Mouse (Mus musculus) retina, postnatal 7 days (tissue): ENCODE measurements at regions not wholly inside any gene's neighbourhood (a gene's known extent, or its start where the extent isn't known, plus 50 kb on each side); places are given as distances from the start of the nearest gene placed in this dataset.

ENCODE experiments used
- DNase-seq: peaks from one replicate; pipeline ENCODE4 v3.0.0-alpha.2; 2012; ENCODE audit warnings: low read depth, low spot score

DNA sequence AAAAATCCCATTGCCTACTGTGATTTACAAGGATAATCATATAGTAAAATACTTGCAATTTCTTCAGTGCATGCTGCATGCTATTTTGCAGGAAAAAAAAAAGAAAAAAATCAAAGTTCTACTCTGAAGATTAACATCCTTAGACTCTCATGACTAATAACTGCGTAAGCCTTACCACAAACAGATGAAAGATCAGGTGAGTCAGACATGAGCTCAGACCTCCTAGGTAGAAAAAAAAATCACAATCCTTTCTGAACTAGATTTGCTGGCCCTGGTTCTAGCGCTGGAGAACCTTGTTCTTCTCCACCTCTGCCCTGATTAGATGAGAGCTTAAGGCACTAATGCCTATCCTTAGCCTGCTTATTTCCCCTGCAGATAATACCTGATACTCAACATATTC is 96.1 kb upstream of the Snap25 start:
- DNase-seq, result no peak

DNA sequence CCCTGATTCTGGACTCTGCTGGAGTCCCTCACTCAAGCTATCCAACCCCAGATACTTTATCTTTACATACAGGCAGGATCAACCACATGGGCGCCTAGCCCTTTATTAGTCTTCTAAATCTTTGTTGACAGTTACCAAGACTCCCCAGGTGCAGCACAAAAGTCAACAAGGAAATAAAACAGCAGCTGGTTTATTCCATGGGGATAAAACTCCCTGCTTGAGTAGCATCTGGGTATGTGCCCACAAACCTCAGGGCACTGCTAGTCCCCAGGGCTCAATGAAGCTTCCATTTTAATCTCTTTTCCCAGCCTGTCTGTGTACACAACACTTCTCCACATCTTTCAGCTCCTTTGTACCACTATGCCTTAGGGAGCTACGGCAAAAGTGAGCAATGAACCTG is 95.1 kb upstream of the Snap25 start:
- no peak for DNase-seq

DNA sequence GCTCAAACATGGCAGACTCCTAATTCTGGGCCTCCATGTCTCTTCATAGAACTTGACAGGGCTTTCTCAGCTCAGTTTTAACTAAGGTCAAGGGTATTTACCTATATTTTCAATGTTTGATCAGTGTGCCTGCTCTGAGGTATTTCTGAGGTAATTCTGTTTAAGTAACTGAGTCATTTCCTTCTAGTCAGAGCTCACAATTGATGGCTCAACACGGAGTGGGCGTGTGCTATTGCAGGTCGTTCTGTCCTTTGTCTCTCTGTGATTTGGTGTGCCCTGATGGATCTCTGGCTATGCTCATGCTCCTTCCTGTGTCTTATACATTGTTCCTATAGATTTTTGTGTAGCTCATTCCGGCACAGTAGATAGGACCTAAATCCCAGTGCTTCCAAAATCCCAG is 92.9 kb upstream of the Snap25 start:
- no peak for DNase-seq

DNA sequence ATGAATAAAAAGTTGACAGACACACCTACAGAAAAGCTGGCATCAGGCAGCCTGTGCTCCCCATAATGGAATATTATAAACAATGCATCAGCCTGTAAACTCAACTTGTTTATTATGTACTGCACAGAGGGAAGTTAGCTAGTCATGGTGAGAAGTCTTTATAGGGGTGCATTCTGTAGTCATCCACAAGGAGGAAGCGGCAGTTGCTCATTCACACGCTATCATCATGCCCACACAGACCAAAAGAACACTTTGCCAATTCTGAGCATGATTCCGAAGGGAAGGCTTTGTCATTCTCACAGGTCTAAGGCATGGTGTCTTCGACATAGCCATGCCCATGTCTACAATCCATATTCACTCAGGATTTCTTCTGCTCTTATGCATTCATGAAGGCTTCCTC is 92.3 kb upstream of the Snap25 start:
- DNase-seq, result no peak

DNA sequence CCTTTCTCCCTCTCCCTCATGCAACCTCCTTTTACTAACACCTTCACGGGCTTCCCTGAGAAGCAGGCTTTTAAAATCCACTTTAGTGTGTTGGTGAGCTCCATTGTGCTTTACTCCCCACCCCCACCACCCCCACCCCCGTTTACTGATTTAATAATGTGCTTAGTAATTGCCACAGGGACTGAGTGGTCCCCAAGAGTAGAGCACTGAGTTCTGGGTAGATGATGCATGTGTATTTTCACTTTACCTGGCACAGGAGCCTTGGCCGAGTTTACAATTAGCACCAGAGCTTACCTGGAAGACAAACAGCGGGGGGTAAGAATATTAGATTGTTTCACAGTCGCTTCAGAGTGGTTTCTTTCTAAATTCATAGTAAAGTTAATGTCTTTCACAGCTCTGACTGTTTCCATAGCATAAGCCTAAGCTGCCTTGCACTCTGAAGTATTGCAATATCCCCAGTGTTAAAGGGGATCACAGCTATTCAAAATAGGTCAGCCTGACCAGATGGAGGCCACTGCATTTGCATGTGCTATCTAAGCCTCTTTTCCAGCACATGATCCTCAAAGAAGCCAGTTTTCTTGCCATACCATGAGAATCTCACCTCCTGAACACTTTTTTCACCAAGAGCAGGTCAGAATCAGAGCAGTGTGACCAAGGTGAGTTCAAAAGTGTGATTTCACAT is 89.3 kb upstream of the Snap25 start:
- DNase-seq, result peak; percentile 71

DNA sequence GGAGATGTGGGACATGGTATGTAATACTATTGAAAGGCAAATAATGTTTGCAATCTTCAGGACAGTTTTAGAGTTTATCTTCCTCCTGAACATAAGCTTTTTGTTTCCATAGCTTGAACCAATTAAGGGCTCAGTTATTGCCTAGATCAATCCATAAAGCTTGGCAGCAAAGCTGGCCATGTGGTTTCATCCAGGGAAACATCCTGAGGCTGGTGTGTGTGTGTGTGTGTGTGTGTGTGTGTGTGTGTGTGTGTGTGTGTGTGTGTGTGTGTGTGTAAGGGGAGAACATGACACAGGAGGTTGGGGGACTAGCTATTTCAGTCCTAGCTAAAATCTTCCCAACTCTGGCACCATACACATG is 88.8 kb upstream of the Snap25 start:
- no peak for DNase-seq

DNA sequence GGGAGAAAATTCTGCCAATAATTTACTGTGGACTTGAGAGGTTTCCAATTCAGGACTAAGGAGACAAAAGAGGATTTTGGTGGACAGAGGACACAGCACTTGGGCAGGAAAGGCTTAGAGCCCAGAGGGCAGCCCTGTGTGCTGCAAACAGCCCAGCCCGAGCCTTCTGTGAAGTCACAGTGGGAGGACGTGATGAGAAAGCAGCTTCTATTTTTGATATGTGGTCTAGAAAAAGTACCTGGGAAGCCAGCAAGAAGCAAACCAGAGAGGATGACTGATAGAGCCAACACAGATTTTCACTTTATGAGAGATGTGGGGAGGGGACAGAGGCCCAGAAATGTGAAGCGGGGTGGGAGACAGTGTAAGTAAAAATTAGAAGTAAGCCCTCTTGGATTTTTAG is 66.3 kb upstream of the Snap25 start:
- no peak for DNase-seq

DNA sequence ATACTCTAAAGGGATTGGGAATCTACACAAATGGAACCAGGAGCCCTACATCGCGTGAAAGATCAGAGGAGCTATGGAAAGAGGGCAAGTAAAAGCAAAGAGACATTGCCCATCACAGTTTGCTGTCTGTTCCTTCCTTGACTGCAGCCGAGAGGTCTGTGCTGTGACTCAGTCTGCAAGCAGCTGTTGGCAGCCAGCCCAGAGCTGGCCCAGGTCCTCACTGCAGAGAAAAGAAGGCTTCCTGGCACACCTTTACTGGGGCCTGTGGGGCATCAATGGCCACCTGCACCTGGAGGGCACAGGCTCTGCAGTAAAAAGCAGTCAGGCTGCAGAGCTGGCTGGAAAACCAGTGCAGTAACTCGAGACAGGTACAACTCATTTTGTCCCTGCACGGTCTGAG is 64.6 kb upstream of the Snap25 start:
- no peak for DNase-seq

DNA sequence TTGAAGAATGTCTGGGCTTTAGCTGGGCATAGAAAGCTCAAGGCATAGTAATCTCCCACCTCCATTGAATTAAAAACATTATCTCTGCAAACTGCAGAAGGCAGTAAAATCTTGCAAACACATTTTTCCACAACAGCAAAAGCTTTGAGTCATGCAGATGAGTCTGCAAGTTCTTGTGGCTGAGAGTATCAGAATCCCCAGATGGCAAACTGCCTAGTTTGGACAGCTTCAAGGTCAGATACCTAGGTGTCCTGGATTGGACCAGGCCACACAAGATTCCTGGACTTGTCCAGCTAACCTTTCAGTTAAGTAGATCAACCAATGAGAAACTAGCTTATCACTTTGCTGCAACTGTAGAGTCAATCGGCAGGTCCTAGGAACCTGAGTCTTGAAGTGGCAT is 62.5 kb upstream of the Snap25 start:
- no peak for DNase-seq

DNA sequence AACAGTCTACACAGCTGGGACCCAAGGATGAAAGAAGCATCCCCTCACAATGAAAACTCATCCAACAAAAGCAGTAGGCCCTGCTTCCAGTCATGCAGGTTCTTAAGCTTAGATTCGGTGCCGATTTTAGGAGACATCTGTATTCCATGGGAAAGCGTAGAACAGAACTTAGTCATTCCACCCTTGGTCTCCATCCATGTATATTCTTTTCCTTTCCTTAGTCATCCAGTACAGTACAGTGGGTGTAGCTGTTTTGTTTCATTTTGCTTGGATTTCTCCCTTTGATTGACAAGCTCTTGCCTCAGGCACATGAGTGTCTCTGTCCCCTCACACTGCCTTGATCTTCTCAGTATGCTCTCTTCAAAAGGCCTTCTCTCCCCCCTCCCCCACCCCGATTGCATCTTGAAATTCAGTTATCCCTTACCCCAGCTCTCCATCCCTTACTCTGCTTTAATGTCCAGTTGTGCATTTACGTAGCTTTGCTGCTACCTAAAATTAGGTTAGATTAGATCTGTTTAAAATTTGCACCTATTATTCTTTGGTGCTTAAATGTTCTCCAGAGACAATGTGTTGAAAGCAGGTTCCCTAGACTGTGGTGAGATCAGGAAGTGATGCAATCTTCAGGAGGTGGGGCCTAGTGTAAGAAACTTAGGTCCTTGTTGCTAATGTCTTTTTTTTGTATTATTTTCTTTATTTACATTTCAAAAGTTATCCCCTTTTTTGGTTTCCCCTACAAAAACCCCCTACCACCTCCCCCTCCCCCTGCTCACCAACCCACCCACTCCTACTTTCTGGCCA is 60.8 kb upstream of the Snap25 start:
- no peak for DNase-seq
